Mouse (Mus musculus) cerebellum, adult 2 months (tissue): Measurements from ENCODE around the gene Mthfr.

Experiments used
- CTCF ChIP-seq: fragments of 200-500 bp; IDR thresholded peaks from 2 replicates; pipeline ENCODE4 v1.5.1; 2011; ENCODE audit warnings: low read depth, mild to moderate bottlenecking, control low read depth, low read length, moderate library complexity, borderline replicate concordance; ENCODE audit not compliant: insufficient read depth
- POLR2A ChIP-seq: fragments of 200-500 bp; IDR thresholded peaks from 2 replicates; pipeline ENCODE4 v1.6.1; 2011; ENCODE audit warnings: low read length, control low read depth, borderline replicate concordance; ENCODE audit not compliant: insufficient read depth

- TF ChIP-seq CTCF, result no peak
- TF ChIP-seq POLR2A, result no peak
Observed at GRCm38 (mm10) chr4:148107621-148108291, 68.9 kb downstream of the Mthfr start.
